Mouse (Mus musculus): ENCODE results near the gene Hecw2.

- TF ChIP-seq CTCF (IDR thresholded peaks at IDR 0.05; ENCODE audit: low read depth, low read length) (no peak), POLR2A (IDR thresholded peaks at IDR 0.05; ENCODE audit: borderline replicate concordance, low read depth, low read length) (no peak)
Measured at GRCm38 (mm10) chr1:53781311-53781710, 413.7 kb downstream of the Hecw2 start.
